Mouse (Mus musculus): Measurements from ENCODE around the gene Sox6.

DNA sequence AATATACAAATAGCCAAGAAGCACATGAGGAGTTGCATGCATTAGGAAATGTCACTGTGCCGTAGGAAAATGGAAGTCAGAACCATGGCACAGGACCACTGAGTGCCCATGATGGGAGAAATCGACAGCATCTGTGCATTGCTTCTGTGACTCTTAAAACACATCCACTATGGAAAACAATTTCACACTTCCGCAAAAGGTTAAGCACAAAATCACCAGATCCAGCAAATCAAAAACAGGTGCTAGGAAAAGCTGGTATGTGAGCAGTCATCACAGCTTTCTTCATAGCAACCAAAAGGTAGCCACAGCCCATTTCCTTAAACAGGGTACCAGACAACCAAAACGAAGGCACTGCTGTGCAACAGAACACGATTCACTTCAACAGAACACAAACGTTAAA lies 52.9 kb downstream of the Sox6 start:
- TF ChIP-seq CTCF (IDR thresholded peaks at IDR 0.05; ENCODE audit: low read depth, low read length) (no peak), POLR2A (IDR thresholded peaks at IDR 0.05; ENCODE audit: borderline replicate concordance, low read depth, low read length) (no peak)
